Mouse (Mus musculus): Measurements from ENCODE around the gene Olfr1359. TPM values are rescaled to one million over a fixed set of nuclear protein-coding genes. Genes with fewer than 3 reads are reported as not detected.
"Not testable (repeated sequence)": the region's sequence is repeated elsewhere in the genome, so short reads cannot be mapped to it uniquely, and the experiment has no call there.

The Olfr1359 gene
- polyA plus RNA-seq, 1 experiment from 2014 or later = not detected

DNA sequence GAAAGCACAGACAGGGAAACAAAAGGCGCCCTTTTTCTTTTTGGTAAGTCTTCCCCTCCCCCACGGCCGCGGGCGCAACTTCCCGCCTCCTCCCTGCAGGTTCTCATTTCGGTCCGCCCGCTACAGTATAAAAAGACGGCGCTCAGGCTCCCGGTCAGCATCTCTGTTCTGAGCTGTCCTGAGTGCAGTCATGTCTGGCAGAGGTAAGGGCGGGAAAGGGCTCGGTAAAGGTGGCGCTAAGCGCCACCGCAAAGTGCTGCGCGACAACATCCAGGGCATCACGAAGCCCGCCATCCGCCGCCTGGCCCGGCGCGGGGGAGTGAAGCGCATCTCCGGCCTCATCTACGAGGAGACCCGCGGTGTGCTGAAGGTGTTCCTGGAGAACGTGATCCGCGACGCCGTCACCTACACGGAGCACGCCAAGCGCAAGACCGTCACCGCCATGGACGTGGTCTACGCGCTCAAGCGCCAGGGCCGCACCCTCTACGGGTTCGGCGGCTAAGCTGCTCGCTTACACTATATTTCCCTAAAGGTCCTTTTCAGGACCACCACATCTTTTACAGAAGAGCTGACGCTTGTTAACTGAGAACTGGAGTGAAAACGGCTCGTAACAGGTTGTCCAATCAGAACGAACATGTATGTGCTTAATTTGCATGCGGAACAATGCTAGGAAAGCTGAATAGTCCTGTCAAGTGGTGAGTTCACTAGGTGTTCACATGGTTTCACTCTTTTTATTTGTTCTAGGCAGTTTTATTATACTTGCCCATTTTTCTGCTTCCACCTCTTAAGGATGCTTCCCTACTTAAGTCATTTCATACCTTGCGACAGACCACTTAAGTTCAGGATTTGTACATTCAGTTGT lies 37.2 kb downstream of the Olfr1359 start, which contains the start of gene Hist1h4j:
TSS of gene Hist1h4j (plus strand) at position 159 of the 862 bp plus-strand sequence.
- H3K4me1 ChIP-seq (ENCODE audit: control insufficient read depth, insufficient read depth, low read length); H3K27me3 ChIP-seq (ENCODE audit: control insufficient read depth, insufficient read depth, low read length); H3K9me3 ChIP-seq (ENCODE audit: control insufficient read depth, low read length); H3K36me3 ChIP-seq (ENCODE audit: control insufficient read depth, insufficient read depth, low read length): not testable (repeated sequence)
- peak; percentile 99 for DNase-seq (ENCODE audit: low spot score)
- H3K27ac ChIP-seq (replicated peaks; ENCODE audit: low read depth, low read length) = peak within 1 kb of the TSS; percentile 98
- under 1% methylated on average over 43 of the region's 56 CpGs for WGBS
- H3K4me3 ChIP-seq (ENCODE audit: low read depth, low read length) = peak within 1 kb of the TSS; percentile 38
- peak; percentile 92 for ATAC-seq (ENCODE audit: insufficient number of reproducible peaks, low FRiP score, low TSS enrichment, low read depth)
- peak within 1 kb of the TSS; percentile 90 for H3K9ac ChIP-seq (ENCODE audit: low read length)
- H3K4me2 ChIP-seq (ENCODE audit: low read depth, severe bottlenecking) = peak within 1 kb of the TSS; percentile 52

DNA sequence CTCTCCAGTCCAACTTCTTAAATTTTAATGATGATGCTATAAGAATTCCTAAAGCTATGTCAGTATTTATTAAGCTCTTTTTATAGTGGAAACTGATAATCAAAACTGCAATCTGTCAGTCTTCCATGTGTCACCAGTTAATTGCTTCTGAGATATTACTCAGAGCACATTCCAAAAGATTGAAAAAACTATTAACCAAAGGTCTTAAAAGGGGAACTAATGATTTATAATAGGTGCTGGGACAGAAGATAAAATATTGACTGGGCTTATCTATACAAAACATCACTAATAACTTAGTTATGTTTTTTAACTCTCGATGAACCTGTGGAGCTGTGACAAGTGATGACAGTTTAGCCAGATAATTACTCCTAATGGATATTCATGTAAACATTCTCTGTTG lies 47.1 kb downstream of the Olfr1359 start:
- Histone ChIP-seq H3K4me2 (ENCODE audit: low read depth, severe bottlenecking) (no peak overlapping the region), H3K36me3 (ENCODE audit: control insufficient read depth, insufficient read depth, low read length) (no peaks in the 10 kb centered on the region), H3K9me3 (ENCODE audit: control insufficient read depth, low read length) (no peaks in the 10 kb centered on the region), H3K27me3 (ENCODE audit: control insufficient read depth, insufficient read depth, low read length) (no peaks in the 10 kb centered on the region), H3K4me3 (ENCODE audit: low read depth, low read length) (no peak overlapping the region), H3K27ac (replicated peaks; ENCODE audit: low read depth, low read length) (no peak overlapping the region), H3K4me1 (ENCODE audit: control insufficient read depth, insufficient read depth, low read length) (no peaks in the 10 kb centered on the region), H3K9ac (ENCODE audit: low read length) (no peak overlapping the region)
- DNase-seq (ENCODE audit: low spot score) (no peak), ATAC-seq (ENCODE audit: insufficient number of reproducible peaks, low FRiP score, low TSS enrichment, low read depth) (no peak)
- 87% methylated on average over 1 of the region's 1 CpGs for WGBS

DNA sequence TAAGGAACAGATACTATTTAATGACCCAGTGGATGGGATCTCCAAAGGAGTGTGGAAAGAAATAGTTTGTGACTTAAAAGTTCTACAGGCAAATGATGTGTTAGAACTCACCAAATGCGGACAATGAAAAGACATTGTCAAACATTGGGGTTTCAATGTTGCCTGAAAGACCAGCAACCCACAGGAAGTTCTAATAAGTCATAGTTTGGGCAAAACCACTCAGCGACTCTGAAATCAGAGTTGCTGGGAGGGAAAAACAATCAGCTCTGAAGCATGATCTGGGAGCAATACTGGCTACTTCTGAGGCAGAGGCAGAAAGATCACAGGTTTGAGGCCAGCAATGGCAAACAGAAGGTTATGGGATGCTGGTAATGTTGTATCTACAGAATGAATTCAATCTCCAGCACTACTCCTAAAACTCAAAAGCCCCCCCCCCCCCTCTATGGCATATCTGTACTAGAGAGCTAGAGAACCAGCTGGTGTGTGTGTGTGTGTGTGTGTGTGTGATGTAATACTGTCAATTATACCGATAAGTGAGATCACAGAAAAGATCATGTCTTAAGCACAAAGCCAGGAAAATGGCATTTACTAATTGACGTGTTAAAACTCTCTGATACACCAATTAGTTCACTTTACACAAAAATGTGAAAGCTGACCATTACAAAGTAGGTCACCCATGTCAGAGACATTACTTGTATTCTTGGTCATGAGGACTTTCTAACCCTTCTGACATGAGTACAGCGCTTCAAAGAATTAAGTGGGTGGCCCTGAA lies 51.7 kb downstream of the Olfr1359 start:
- peak overlapping the region; percentile 56 for H3K4me3 ChIP-seq (ENCODE audit: low read depth, low read length)

DNA sequence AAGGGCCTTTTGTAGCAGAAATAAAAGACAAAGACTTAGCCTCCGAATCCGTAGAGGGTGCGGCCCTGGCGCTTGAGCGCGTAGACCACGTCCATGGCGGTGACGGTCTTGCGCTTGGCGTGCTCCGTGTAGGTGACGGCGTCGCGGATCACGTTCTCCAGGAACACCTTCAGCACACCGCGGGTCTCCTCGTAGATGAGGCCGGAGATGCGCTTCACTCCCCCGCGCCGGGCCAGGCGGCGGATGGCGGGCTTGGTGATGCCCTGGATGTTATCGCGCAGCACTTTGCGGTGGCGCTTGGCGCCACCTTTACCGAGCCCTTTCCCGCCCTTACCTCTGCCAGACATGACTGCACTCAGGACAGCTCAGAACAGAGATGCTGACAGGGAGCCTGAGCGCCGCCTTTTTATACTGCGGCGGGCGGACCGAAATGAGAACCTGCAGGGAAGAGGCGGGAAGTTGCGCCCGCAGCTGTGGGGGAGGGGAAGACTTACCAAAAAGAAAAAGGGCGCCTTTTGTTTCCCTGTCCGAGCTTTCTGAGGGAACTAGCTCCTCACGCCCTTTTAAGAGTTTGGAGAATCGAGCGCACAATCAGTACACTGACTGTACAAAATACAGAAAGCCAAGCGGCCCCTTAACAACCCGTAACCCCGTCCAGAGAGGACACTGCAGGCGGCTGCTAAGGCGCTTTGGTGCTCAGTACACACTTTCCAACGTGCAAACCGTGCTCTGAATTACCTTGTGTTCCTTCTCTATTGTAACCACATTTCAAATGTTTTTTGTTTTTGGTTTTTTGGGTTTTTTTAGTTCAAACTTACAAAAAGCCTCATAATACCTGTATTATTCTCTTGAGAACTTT lies 52.5 kb downstream of the Olfr1359 start, which contains the start of gene Hist1h4k:
TSS of gene Hist1h4k (minus strand) at position 347 of the 859 bp plus-strand sequence.
- peak within 1 kb of the TSS; percentile 76 for H3K9ac ChIP-seq (ENCODE audit: low read length)
- ATAC-seq (ENCODE audit: insufficient number of reproducible peaks, low FRiP score, low TSS enrichment, low read depth) (peak; percentile 88), DNase-seq (ENCODE audit: low spot score) (peak; percentile 99)
- not testable (repeated sequence) for H3K27me3 ChIP-seq (ENCODE audit: control insufficient read depth, insufficient read depth, low read length); H3K4me1 ChIP-seq (ENCODE audit: control insufficient read depth, insufficient read depth, low read length); H3K9me3 ChIP-seq (ENCODE audit: control insufficient read depth, low read length); H3K36me3 ChIP-seq (ENCODE audit: control insufficient read depth, insufficient read depth, low read length)
- H3K4me2 ChIP-seq (ENCODE audit: low read depth, severe bottlenecking) = peak within 1 kb of the TSS; percentile 83
- H3K4me3 ChIP-seq (ENCODE audit: low read depth, low read length) = peak within 1 kb of the TSS; percentile 56
- peak within 1 kb of the TSS; percentile 98 for H3K27ac ChIP-seq (replicated peaks; ENCODE audit: low read depth, low read length)
- under 1% methylated on average over 41 of the region's 56 CpGs for WGBS

More for the DNA sequence above, 51.7 kb downstream of the Olfr1359 start:
- H3K4me2 ChIP-seq (ENCODE audit: low read depth, severe bottlenecking) = peak overlapping the region; percentile 83
- DNase-seq (ENCODE audit: low spot score) = peak; percentile 67
- H3K9ac ChIP-seq (ENCODE audit: low read length) = peak overlapping the region; percentile 76
- ATAC-seq (ENCODE audit: insufficient number of reproducible peaks, low FRiP score, low TSS enrichment, low read depth) = no peak
- no peaks in the 10 kb centered on the region for H3K9me3 ChIP-seq (ENCODE audit: control insufficient read depth, low read length)
- H3K27me3 ChIP-seq (ENCODE audit: control insufficient read depth, insufficient read depth, low read length) = no peaks in the 10 kb centered on the region
- no peaks in the 10 kb centered on the region for H3K36me3 ChIP-seq (ENCODE audit: control insufficient read depth, insufficient read depth, low read length)
- WGBS = 5% methylated on average over 5 of the region's 5 CpGs
- peak overlapping the region; percentile 98 for H3K27ac ChIP-seq (replicated peaks; ENCODE audit: low read depth, low read length)
- no peaks in the 10 kb centered on the region for H3K4me1 ChIP-seq (ENCODE audit: control insufficient read depth, insufficient read depth, low read length)

DNA sequence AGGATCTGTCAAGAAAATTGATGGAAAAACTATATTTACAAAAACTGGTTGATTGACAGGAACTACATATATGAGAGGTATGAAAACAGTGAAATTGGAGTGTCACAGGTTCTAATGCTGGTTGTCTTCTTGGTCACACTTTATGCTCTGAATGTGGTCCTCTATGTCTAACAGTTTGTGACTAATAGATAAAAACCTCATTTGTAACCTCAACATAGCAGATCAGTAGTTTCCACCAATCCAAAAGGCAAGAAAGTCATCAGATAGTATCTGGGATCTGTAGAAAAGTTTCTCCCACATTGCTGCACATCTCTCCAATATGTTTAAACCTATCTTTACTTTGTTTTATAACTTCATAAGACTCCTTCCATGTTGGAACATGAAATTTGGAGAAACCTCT lies 53.5 kb downstream of the Olfr1359 start:
- Histone ChIP-seq H3K9ac (ENCODE audit: low read length) (no peak overlapping the region), H3K27me3 (ENCODE audit: control insufficient read depth, insufficient read depth, low read length) (no peaks in the 10 kb centered on the region), H3K4me3 (ENCODE audit: low read depth, low read length) (no peak overlapping the region), H3K9me3 (ENCODE audit: control insufficient read depth, low read length) (no peaks in the 10 kb centered on the region), H3K27ac (replicated peaks; ENCODE audit: low read depth, low read length) (peak overlapping the region; percentile 53), H3K4me2 (ENCODE audit: low read depth, severe bottlenecking) (no peak overlapping the region), H3K36me3 (ENCODE audit: control insufficient read depth, insufficient read depth, low read length) (no peaks in the 10 kb centered on the region), H3K4me1 (ENCODE audit: control insufficient read depth, insufficient read depth, low read length) (no peaks in the 10 kb centered on the region)
- ATAC-seq (ENCODE audit: insufficient number of reproducible peaks, low FRiP score, low TSS enrichment, low read depth) (no peak), DNase-seq (ENCODE audit: low spot score) (no peak)

DNA sequence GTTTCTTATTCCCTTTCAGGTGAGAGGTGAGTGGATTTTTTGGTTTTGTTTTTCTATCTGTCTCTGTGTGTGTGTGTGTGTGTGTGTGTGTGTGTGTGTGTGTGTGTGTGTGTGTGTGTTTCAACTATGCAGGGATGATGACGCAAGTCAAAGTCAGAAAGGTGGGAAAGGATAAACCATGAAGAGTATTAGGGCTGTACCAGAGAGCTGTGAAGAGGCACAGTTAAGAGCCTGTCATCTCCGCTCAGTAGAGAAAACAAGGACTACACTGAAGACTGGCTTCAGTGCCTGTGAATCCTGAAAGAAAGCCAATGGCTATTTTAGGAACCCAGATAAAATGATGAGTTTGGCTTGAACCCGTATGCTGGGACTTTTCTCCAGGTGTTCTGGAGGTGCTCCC lies 53.9 kb downstream of the Olfr1359 start:
- Histone ChIP-seq H3K27me3 (ENCODE audit: control insufficient read depth, insufficient read depth, low read length) (no peaks in the 10 kb centered on the region), H3K27ac (replicated peaks; ENCODE audit: low read depth, low read length) (peak overlapping the region; percentile 92; the same call in 1 of the 2 replicates), H3K4me1 (ENCODE audit: control insufficient read depth, insufficient read depth, low read length) (no peaks in the 10 kb centered on the region), H3K4me2 (ENCODE audit: low read depth, severe bottlenecking) (no peak overlapping the region), H3K9me3 (ENCODE audit: control insufficient read depth, low read length) (no peaks in the 10 kb centered on the region), H3K4me3 (ENCODE audit: low read depth, low read length) (no peak overlapping the region), H3K36me3 (ENCODE audit: control insufficient read depth, insufficient read depth, low read length) (no peaks in the 10 kb centered on the region), H3K9ac (ENCODE audit: low read length) (no peak overlapping the region)
- 89% methylated on average over 3 of the region's 3 CpGs for WGBS
- DNase-seq (ENCODE audit: low spot score) (peak; percentile 23), ATAC-seq (ENCODE audit: insufficient number of reproducible peaks, low FRiP score, low TSS enrichment, low read depth) (no peak)

DNA sequence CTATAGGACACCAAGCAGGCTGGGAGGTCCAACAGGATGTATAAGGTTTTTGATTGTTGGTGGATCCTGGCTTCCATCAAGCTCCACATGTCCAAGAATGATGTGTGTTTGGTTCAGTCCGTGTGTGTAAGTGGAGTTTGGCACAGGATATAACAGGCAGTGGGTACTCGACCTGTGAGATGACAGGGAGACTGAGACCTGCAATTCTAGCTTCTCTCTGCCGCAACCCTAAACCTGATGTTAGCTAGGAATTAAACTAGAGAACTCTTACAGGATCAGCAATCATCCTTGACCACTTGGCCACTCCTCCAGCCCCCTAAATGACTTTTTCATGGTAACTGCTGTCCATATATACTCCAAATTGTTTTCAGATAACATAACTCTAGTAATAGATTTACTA lies 54.4 kb downstream of the Olfr1359 start:
- no peak overlapping the region for H3K9ac ChIP-seq (ENCODE audit: low read length)
- H3K4me2 ChIP-seq (ENCODE audit: low read depth, severe bottlenecking) = peak overlapping the region; percentile 55; the same call in 1 of the 2 replicates
- WGBS = 45% methylated on average over 3 of the region's 3 CpGs
- H3K4me1 ChIP-seq (ENCODE audit: control insufficient read depth, insufficient read depth, low read length) = no peaks in the 10 kb centered on the region
- H3K27ac ChIP-seq (replicated peaks; ENCODE audit: low read depth, low read length) = peak overlapping the region; percentile 92
- ATAC-seq (ENCODE audit: insufficient number of reproducible peaks, low FRiP score, low TSS enrichment, low read depth) (no peak), DNase-seq (ENCODE audit: low spot score) (peak; percentile 55)
- no peaks in the 10 kb centered on the region for H3K36me3 ChIP-seq (ENCODE audit: control insufficient read depth, insufficient read depth, low read length)
- no peaks in the 10 kb centered on the region for H3K9me3 ChIP-seq (ENCODE audit: control insufficient read depth, low read length)
- no peak overlapping the region for H3K4me3 ChIP-seq (ENCODE audit: low read depth, low read length)
- no peaks in the 10 kb centered on the region for H3K27me3 ChIP-seq (ENCODE audit: control insufficient read depth, insufficient read depth, low read length)
